Mouse (Mus musculus) left cerebral cortex, adult 18-20 months (tissue): ENCODE data around the gene Hist1h1c. TPM values are rescaled to one million over a fixed set of nuclear protein-coding genes. Genes with fewer than 3 reads are reported as not detected.
"Not testable (repeated sequence)": the region's sequence is repeated elsewhere in the genome, so short reads cannot be mapped to it uniquely, and the experiment has no call there.

Experiments used
- DNase-seq, 2 experiments: peaks; one replicate each; pipeline ENCODE4 v3.0.0; 2021 to 2022; ENCODE audit warnings: low spot score in 2 of 2, mixed read lengths in 1 of 2
- long read RNA-seq, 2 experiments: library from polyadenylated mRNA; stranded (forward); transcript quantifications; one replicate each; pipeline ENCODE4 v2.0.0; 2021
- total RNA-seq, 2 experiments: library from RNA; stranded (reverse); gene quantifications; 2 replicates each; pipeline ENCODE4 v1.2.3; 2021

The Hist1h1c gene
- 10 to 100 TPM; 55.8 to 61.1 TPM for total RNA-seq
- long read RNA-seq, experiment 1, transcript Hist1h1c-201 (1 exons, 1,560 nt): major isoform, 6 of 6 reads
- long read RNA-seq, experiment 1, partial matches to known transcripts: 0 of 6 reads
- long read RNA-seq, experiment 1, other reads (novel, unspliced or antisense): 0 of 6 reads
- long read RNA-seq, experiment 2, transcript Hist1h1c-201 (1 exons, 1,560 nt): major isoform, 7 of 7 reads
- long read RNA-seq, experiment 2, partial matches to known transcripts: 0 of 7 reads
- long read RNA-seq, experiment 2, other reads (novel, unspliced or antisense): 0 of 7 reads

DNA sequence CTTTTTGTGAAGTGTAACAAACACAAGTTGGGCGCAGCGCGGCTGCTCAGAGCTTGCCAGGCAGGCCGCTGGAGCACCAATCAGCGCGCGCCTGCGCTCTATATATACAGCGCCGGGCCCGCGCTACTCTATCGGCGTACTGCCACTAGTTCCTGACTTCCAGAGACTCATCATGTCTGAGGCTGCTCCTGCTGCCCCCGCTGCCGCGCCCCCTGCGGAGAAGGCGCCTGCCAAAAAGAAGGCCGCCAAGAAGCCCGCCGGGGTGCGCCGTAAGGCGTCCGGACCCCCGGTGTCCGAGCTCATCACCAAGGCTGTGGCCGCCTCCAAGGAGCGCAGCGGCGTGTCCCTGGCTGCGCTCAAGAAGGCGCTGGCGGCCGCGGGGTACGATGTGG is at the start of gene Hist1h1c:
Hist1h1c (plus strand) TSS at position 132 of the 392 bp plus-strand sequence.
- peak; percentile 80 to 90 for DNase-seq

GRCm38 (mm10) chr13:23688956-23689355 is 49.7 kb upstream of the Hist1h1c start:
- no peak for DNase-seq

DNA sequence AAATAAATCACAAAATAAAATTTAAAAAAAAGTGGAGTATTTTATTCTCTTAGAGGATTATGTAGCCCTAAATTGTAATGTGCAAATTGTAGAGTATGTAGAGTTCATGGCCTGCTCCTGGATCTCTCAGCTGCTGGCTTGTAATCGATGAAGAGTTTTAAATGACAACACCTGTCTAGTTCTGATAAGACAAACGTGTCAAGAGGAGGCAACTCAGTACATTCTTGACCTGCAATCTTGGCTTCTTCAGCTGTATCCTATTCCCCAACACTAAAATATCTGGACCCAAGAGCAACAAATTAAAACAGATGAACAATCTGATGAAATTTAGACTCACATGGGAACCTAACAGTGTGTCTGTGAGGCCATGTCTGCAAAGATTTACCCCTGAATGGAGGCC is 49.1 kb upstream of the Hist1h1c start:
- DNase-seq: no peak

GRCm38 (mm10) chr13:23693856-23694440 is 44.7 kb upstream of the Hist1h1c start:
- no peak for DNase-seq

GRCm38 (mm10) chr13:23694956-23695355 is 43.7 kb upstream of the Hist1h1c start:
- DNase-seq: no peak

DNA sequence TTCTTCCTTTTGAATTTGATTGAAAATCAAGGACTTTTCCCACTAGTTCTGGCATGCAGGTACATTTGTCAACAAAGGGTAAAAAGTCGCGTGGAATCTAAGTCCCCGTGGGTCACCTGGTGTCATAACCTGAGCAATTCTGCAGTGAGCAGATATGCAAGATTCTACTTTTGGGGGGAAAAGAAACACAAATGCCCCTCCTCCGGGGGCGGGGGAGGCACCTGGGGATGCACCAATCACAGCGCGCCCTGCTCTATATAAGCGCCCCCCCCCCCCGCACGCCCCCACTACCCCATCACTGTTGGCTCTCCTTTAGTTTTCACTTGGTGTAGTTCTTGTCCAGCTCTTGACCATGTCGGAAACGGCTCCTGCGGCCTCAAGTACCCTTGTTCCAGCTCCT is 43.1 kb upstream of the Hist1h1c start, which contains the start of gene Hist1h1t:
Hist1h1t (plus strand) TSS at position 301 of the 400 bp plus-strand sequence.
- DNase-seq: no peak

GRCm38 (mm10) chr13:23696061-23696474 is 42.5 kb upstream of the Hist1h1c start:
- no peak for DNase-seq

GRCm38 (mm10) chr13:23697491-23698299 is 40.9 kb upstream of the Hist1h1c start:
- peak; percentile 55 to 57 for DNase-seq

- DNase-seq: peak; percentile 98
Observed at GRCm38 (mm10) chr13:23698300-23698693, 40.3 kb upstream of the Hist1h1c start, which contains the start of gene Hist1h4c. TSS of gene Hist1h4c (minus strand) at chr13:23698454.

DNA sequence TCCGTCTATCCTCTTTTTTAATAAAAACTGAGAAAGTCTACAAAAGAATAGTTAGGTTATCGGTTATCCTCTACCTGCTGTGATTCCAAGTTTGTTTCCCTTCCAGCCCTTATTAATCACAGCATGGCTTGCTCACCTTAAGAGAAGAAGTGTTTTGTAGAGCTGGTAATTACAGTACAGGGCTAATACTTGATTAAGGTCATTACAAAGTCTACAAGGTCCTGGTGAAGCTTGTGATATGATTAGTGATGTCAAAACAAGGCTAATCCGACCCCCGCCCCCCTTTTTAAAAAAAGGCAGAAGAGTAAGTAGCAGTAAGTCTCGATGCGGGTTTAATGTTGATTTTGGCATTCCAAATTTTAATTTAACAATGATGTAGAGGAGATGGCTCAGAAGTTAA is 39.6 kb upstream of the Hist1h1c start:
- no peak for DNase-seq

- DNase-seq: no peak
Observed at GRCm38 (mm10) chr13:23699767-23700166, 38.8 kb upstream of the Hist1h1c start.

DNA sequence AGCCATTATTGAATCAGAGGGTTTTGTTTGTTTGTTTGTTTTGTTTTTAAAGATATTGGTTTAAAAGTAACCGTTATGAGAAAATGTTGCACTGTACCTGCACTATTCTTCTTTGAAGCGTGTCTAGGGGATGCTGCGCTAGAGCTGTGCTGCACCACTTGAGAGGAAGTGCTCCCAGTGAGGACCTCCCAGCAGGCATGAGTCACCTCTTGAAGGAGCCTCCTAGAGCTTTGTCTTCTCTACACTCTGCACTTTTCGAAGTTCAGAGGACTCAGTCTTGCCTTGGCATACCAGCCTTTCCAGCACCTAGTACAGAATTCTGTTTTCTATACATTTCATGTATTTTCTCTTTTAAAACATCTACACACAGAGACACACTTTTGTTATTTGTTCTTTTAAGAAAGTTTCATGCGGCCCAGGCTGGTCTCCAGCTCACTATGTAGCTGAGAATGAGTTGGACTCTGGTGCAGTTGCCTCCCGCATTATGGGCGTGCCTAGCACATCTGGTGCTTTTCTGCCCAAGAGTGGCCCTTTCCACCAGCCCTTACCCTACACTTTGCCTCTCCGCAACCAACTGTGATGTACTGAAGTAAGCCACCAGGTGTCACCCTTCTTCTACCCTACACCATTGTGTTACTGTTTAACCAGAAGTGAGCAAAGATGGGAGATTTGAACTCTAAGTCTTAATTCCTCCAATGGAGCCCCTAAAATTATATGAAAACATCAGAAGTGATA is 37.7 kb upstream of the Hist1h1c start:
- peak; percentile 69 to 72 for DNase-seq

DNA sequence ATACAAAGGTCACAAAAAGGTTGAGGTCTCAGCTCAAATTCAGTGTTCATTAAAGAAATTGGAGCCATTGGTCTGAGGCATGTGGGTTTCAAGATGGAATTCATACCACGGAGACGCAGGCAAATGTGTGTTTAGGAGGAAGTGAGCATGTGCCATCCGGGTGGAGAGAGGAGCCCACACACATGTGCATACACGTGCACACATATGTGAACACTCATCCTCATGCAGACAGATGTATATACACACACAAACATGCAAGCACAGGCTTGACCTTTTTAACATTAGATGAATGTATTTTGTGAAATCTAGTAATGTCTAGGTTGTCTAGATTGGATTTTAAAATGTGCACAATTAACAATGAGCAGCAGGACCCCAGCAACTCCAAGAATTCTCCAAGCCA is 36.4 kb upstream of the Hist1h1c start:
- DNase-seq: no peak

DNA sequence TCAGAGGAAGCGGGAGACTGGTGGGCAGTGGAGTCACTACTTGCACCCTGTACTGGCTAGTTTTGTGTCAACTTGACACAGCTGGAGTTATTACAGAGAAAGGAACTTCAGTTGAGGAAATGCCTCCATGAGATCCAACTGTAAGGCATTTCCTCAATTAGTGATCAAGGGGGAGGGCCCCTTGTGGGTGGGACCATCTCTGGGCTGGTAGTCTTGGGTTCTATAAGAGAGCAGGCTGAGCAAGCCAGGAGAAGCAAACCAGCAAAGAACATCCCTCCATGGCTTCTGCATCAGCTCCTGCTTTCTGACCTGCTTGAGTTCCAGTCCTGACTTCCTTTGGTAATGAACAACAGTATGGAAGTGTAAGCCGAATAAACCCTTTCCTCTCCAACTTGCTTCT is 35.8 kb upstream of the Hist1h1c start:
- not testable (repeated sequence) for DNase-seq

GRCm38 (mm10) chr13:23705751-23706356 is 32.8 kb upstream of the Hist1h1c start:
- DNase-seq: no peak

DNA sequence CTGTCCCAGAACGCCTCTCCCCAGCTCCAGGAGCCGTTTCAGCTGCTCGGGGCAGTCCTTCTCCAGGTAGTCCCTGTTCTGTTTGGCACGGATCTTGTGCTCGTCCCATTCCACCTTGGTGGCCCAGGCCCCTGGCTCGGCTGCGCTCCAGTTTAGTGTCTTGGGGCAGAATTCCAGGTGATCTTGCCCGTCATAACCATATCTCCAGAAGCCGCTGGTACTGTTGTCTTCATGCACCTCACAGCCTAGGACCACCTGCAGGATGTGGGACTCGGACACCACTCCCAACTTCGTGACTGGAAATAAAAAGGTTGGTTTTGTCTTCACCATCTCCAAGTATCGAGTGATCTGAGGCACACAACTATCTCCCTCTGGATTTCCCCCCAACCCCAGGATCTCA is 31.8 kb upstream of the Hist1h1c start:
- DNase-seq: no peak

DNA sequence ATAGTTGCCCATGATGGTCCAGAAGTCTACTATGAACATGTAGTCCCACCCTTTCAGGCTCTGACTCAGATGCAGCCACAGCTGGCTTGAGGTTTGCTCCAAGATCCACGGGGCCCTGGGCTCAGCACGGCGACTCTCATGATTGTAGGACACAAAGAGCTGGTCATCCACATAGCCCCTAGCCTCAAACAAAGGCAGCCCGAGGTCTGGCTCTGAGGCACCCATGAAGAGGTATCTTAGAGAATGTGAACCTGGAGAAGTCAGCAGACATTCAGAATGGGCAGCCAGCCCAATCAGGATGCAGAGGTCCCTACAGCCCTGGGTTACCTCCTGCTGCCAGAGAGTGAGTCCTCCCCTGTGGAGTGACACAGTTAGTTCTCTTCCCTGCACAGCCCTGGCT is 30.6 kb upstream of the Hist1h1c start:
- DNase-seq: no peak

GRCm38 (mm10) chr13:23708654-23709053 is 30.0 kb upstream of the Hist1h1c start:
- no peak for DNase-seq

GRCm38 (mm10) chr13:23709714-23710373 is 28.8 kb upstream of the Hist1h1c start:
- no peak for DNase-seq
